Mouse (Mus musculus) liver, adult 2 months (tissue): ENCODE measurements around the gene Elmo3.

Experiments
- CTCF ChIP-seq: fragments of 200-500 bp; IDR thresholded peaks from 2 replicates; pipeline ENCODE4 v1.5.1; 2011; ENCODE audit warnings: low read depth, low read length, control low read depth
- POLR2A ChIP-seq: fragments of 200-500 bp; IDR thresholded peaks from 2 replicates; pipeline ENCODE4 v1.6.1; 2011; ENCODE audit warnings: low read length, control low read depth; ENCODE audit not compliant: insufficient read depth; ENCODE audit errors: extremely low read depth

DNA sequence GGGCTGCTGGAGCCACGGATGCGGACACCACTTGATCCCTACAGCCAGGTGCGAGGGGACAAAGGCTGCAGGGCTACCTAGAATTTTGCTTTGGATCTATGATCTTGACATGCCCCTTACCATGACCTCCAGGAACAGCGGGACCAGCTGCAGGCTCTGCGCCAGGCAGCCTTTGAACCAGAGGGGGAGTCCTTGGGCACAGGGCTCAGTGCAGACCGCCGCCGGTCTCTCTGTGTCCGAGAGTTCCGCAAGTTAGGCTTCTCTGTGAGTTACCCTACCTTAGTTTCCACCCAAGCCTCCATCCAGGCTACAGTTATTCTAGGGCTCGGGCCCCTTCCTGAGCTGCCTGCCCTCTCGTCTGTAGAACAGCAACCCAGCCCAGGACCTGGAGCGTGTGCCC is 2.3 kb downstream of the Elmo3 start:
- TF ChIP-seq POLR2A (no peak), CTCF (no peak)
